Mouse (Mus musculus): ENCODE data around the gene Fads1.

DNA sequence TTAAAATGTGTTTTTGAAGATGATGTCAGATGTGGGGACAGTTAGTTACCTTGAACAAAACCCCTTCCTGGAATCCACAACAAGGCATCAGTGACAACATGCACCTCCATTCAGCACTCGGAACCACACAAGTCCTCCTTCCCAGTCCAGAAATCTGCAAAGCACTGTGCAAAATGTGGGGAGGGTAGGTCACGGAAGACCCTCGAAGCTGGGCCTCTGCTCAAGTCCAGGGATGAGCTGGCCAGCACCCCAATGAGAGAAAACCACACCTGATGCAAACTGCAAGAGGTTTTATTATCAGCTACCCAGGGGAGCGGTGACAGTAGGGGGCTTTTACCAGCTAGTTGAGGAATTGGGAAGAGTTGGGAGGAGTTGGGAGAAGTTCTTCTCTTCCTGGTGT, 7.7 kb upstream of the Fads1 start:
- no peak for TF ChIP-seq CTCF (IDR thresholded peaks at IDR 0.05; ENCODE audit: extremely low read depth, insufficient read depth, low read length)
- TF ChIP-seq POLR2A (IDR thresholded peaks at IDR 0.05; ENCODE audit: extremely low read depth, insufficient read depth, low read length) = no peak
